Comparison of ENCODE assay signal across 13 mouse cellular contexts in the genomic region with DNA sequence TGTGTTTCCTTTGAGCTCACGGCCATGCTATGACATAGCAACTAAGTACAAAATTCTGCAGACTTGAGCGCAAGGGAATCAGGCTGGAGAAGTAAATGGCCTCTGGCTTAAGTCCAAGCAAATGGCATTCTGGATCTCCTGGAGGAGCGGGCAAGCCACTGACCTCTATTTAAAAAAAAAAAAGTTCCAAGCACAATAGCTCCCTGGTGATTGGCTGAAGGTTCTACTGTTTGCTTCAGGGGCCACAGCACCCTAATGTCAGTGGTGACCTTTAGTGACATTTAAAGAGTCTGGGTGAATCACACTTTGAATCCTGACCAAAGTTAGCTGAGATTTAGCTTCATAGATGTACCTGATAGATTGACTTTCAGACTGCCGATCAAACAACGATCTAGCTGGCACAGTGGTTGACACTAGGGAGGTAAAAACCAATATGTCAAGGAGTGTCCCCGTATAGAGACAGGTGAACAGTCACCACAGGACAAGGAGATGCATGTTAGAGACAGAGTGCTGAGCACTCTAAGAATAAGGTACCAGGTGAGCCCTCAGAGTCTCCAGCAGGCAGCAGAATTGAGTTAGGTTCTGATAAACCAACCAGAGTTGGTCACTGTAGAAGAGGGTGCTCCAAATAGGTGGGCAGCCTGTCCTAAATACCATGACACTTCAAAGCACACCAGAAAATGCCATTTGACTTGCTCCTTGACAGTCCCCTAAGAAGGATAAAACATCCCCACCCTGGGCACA. TPM values are rescaled to one million over a fixed set of nuclear protein-coding genes. Genes with fewer than 3 reads are reported as not detected.
A peak's percentile ranks its signal among the peaks of the same experiment; 100 is the strongest.
DNase-seq lines count a peak whose midpoint lies in the region.
"Had no signal": no experiment of that assay in that cellular context is flagged by ENCODE, and none has a peak within 500 bp of the region (broad histone marks: within the 10 kb centered on the region; RNA-seq: fewer than 3 reads in every experiment).

No protein-coding gene starts in this region.

- intact Hi-C loops in gastrocnemius, postnatal 36 days (cut with DNase I) = no loop called here

- peak; percentile 52 to 83 for DNase-seq in adrenal gland, adult (ENCODE audit: inconsistent age in 2 of 2, low spot score in 1 of 2)
- DNase-seq in adrenal gland, postnatal 4 days (ENCODE audit: low spot score in 2 of 2) = no peak
- peak; percentile 17 for DNase-seq in kidney, postnatal 14 days
- no peak for DNase-seq in kidney, postnatal 4 days
- peak; percentile 15 to 26 for DNase-seq in adrenal gland, postnatal 36 days
- no peak for DNase-seq in heart, adult 18-20 months
- no peak for DNase-seq in gastrocnemius, postnatal 36 days
- DNase-seq: cerebellum, adult 11 months; cerebellum, adult 8-10 months; cerebellum, postnatal 14 days; embryo, embryonic 11 days; heart, adult 2 months had no signal

RNA-seq across cellular contexts. Expression of a gene that starts 43.9 kb away (rescaled TPM):
- 10 to 100 TPM; 38.7 to 48.5 TPM for total RNA-seq in adrenal gland, postnatal 4 days (2021)
- total RNA-seq in adrenal gland, postnatal 36 days (2021) = 10 to 100 TPM; 12.2 to 17.2 TPM
- total RNA-seq in heart, adult 18-20 months (2021) = 10 to 100 TPM; 12.3 to 15.9 TPM
- total RNA-seq in gastrocnemius, postnatal 36 days (2021) = 10 to 100 TPM; 35.8 to 37.8 TPM
- total RNA-seq: common myeloid progenitor, adult 5-6 weeks had no signal

RNA-seq across cellular contexts. Expression of a gene that starts 54.8 kb away (rescaled TPM):
- total RNA-seq in adrenal gland, postnatal 4 days (2021) = 1 to 10 TPM; 5.2 to 5.4 TPM
- 1 to 10 TPM; 4.8 to 6.7 TPM for total RNA-seq in adrenal gland, postnatal 36 days (2021)
- 1 to 10 TPM; 2.7 to 3.0 TPM for total RNA-seq in heart, adult 18-20 months (2021)
- 1 to 10 TPM; 1.9 to 2.2 TPM for total RNA-seq in gastrocnemius, postnatal 36 days (2021)

Comparison
In these comparisons a context has a peak if more than half of its experiments do, and no peak if none do; other contexts are left out.
1. DNase-seq: peak in adrenal gland, adult (2 of 2), kidney, postnatal 14 days (single experiment) and adrenal gland, postnatal 36 days (2 of 2); none in adrenal gland, postnatal 4 days (0 of 2), kidney, postnatal 4 days (0 of 2), heart, adult 18-20 months (0 of 2) and gastrocnemius, postnatal 36 days (0 of 2).